Mouse (Mus musculus): ENCODE data around the gene BC067074. TPM values are rescaled to one million over a fixed set of nuclear protein-coding genes. Genes with fewer than 3 reads are reported as not detected.

BC067074 gene
- polyA plus RNA-seq, 1 experiment from 2014 or later = 0.22 TPM

- H3K27me3 ChIP-seq = no peaks in the 10 kb centered on the region
- H3K27ac ChIP-seq = no peak overlapping the region
- no peaks in the 10 kb centered on the region for H3K4me1 ChIP-seq (replicated peaks)
- WGBS (ENCODE audit: insufficient replicate concordance) = 53% methylated on average over 3 of the region's 3 CpGs
- ATAC-seq (ENCODE audit: low read depth) (no peak), DNase-seq (no peak)
- no peak overlapping the region for H3K4me2 ChIP-seq
- H3K9me3 ChIP-seq (replicated peaks) = no peaks in the 10 kb centered on the region
- no peaks in the 10 kb centered on the region for H3K36me3 ChIP-seq
- H3K9ac ChIP-seq = no peak overlapping the region
- H3K4me3 ChIP-seq (replicated peaks) = no peak overlapping the region
These were observed 32.7 kb downstream of the BC067074 start for GRCm38 (mm10) chr13:113325678-113326077.

GRCm38 (mm10) chr13:113332256-113332655, 39.3 kb downstream of the BC067074 start:
- H3K27ac ChIP-seq = no peak overlapping the region
- 21% methylated on average over 7 of the region's 7 CpGs for whole genome bisulfite sequencing (ENCODE audit: insufficient replicate concordance)
- H3K9ac ChIP-seq = no peak overlapping the region
- H3K27me3 ChIP-seq = no peaks in the 10 kb centered on the region
- H3K4me2 ChIP-seq = no peak overlapping the region
- no peak overlapping the region for H3K4me3 ChIP-seq (replicated peaks)
- 0 out of 2 replicates have a peak, but pooled peaks cover 11% of the 10 kb centered on the region for H3K4me1 ChIP-seq (replicated peaks)
- ATAC-seq (ENCODE audit: low read depth) (no peak), DNase-seq (no peak)
- no peaks in the 10 kb centered on the region for H3K9me3 ChIP-seq (replicated peaks)
- no peaks in the 10 kb centered on the region for H3K36me3 ChIP-seq

GRCm38 (mm10) chr13:113333374-113333773, 40.4 kb downstream of the BC067074 start:
- 50% methylated on average over 6 of the region's 6 CpGs for WGBS (ENCODE audit: insufficient replicate concordance)

GRCm38 (mm10) chr13:113333931-113334330, 41.0 kb downstream of the BC067074 start:
- DNase-seq (no peak), ATAC-seq (ENCODE audit: low read depth) (no peak)
- no peaks in the 10 kb centered on the region for H3K36me3 ChIP-seq
- H3K9ac ChIP-seq = no peak overlapping the region
- no peak overlapping the region for H3K4me2 ChIP-seq
- no peaks in the 10 kb centered on the region for H3K9me3 ChIP-seq (replicated peaks)
- no peaks in the 10 kb centered on the region for H3K27me3 ChIP-seq
- no peak overlapping the region for H3K27ac ChIP-seq
- WGBS (ENCODE audit: insufficient replicate concordance) = 54% methylated on average over 5 of the region's 5 CpGs
- H3K4me1 ChIP-seq (replicated peaks) = 0 out of 2 replicates have a peak, but pooled peaks cover 11% of the 10 kb centered on the region
- H3K4me3 ChIP-seq (replicated peaks) = no peak overlapping the region

More at GRCm38 (mm10) chr13:113333374-113333773, 40.4 kb downstream of the BC067074 start:
- DNase-seq = no peak
- Histone ChIP-seq H3K36me3 (no peaks in the 10 kb centered on the region), H3K4me3 (replicated peaks) (no peak overlapping the region), H3K9ac (no peak overlapping the region), H3K27ac (no peak overlapping the region), H3K4me2 (no peak overlapping the region), H3K27me3 (no peaks in the 10 kb centered on the region), H3K9me3 (replicated peaks) (no peaks in the 10 kb centered on the region), H3K4me1 (replicated peaks) (0 out of 2 replicates have a peak, but pooled peaks cover 11% of the 10 kb centered on the region)
- ATAC-seq (ENCODE audit: low read depth) = no peak

GRCm38 (mm10) chr13:113334773-113335172, 41.8 kb downstream of the BC067074 start:
- no peak overlapping the region for H3K9ac ChIP-seq
- no peaks in the 10 kb centered on the region for H3K36me3 ChIP-seq
- H3K4me1 ChIP-seq (replicated peaks) = 0 out of 2 replicates have a peak, but pooled peaks cover 11% of the 10 kb centered on the region
- no peak overlapping the region for H3K27ac ChIP-seq
- WGBS (ENCODE audit: insufficient replicate concordance) = 72% methylated on average over 4 of the region's 4 CpGs
- H3K4me3 ChIP-seq (replicated peaks) = no peak overlapping the region
- H3K4me2 ChIP-seq = no peak overlapping the region
- no peak for ATAC-seq (ENCODE audit: low read depth)
- no peaks in the 10 kb centered on the region for H3K9me3 ChIP-seq (replicated peaks)
- no peak for DNase-seq
- H3K27me3 ChIP-seq = no peaks in the 10 kb centered on the region

GRCm38 (mm10) chr13:113337223-113337858, 44.4 kb downstream of the BC067074 start:
- no peak overlapping the region for H3K4me3 ChIP-seq (replicated peaks)
- H3K9ac ChIP-seq = no peak overlapping the region
- H3K36me3 ChIP-seq = no peaks in the 10 kb centered on the region
- DNase-seq (no peak), ATAC-seq (ENCODE audit: low read depth) (no peak)
- no peak overlapping the region for H3K27ac ChIP-seq
- H3K4me2 ChIP-seq = no peak overlapping the region
- no peaks in the 10 kb centered on the region for H3K27me3 ChIP-seq
- H3K9me3 ChIP-seq (replicated peaks) = no peaks in the 10 kb centered on the region
- 52% methylated on average over 6 of the region's 6 CpGs for WGBS (ENCODE audit: insufficient replicate concordance)
- 0 out of 2 replicates have a peak, but pooled peaks cover 9% of the 10 kb centered on the region for H3K4me1 ChIP-seq (replicated peaks)

GRCm38 (mm10) chr13:113340644-113341043, 47.7 kb downstream of the BC067074 start:
- no peak for ATAC-seq (ENCODE audit: low read depth)
- WGBS (ENCODE audit: insufficient replicate concordance) = 22% methylated on average over 2 of the region's 2 CpGs
- H3K27ac ChIP-seq = no peak overlapping the region

GRCm38 (mm10) chr13:113341161-113341560, 48.2 kb downstream of the BC067074 start:
- ATAC-seq (ENCODE audit: low read depth) = no peak
- no peaks in the 10 kb centered on the region for H3K9me3 ChIP-seq (replicated peaks)
- no peak overlapping the region for H3K4me2 ChIP-seq
- no peak overlapping the region for H3K27ac ChIP-seq
- no peak for DNase-seq
- H3K4me1 ChIP-seq (replicated peaks) = no peaks in the 10 kb centered on the region
- no peak overlapping the region for H3K4me3 ChIP-seq (replicated peaks)
- H3K9ac ChIP-seq = no peak overlapping the region
- no peaks in the 10 kb centered on the region for H3K36me3 ChIP-seq
- no peaks in the 10 kb centered on the region for H3K27me3 ChIP-seq

More at GRCm38 (mm10) chr13:113340644-113341043, 47.7 kb downstream of the BC067074 start:
- Histone ChIP-seq H3K36me3 (no peaks in the 10 kb centered on the region), H3K4me3 (replicated peaks) (no peak overlapping the region), H3K27me3 (no peaks in the 10 kb centered on the region), H3K4me1 (replicated peaks) (no peaks in the 10 kb centered on the region), H3K9me3 (replicated peaks) (no peaks in the 10 kb centered on the region), H3K9ac (no peak overlapping the region), H3K4me2 (no peak overlapping the region)
- DNase-seq = no peak

- Histone ChIP-seq H3K9me3 (replicated peaks) (no peaks in the 10 kb centered on the region), H3K36me3 (no peaks in the 10 kb centered on the region), H3K27ac (no peak overlapping the region), H3K9ac (no peak overlapping the region), H3K4me2 (no peak overlapping the region), H3K27me3 (no peaks in the 10 kb centered on the region), H3K4me1 (replicated peaks) (no peaks in the 10 kb centered on the region), H3K4me3 (replicated peaks) (no peak overlapping the region)
- DNase-seq = no peak
- 71% methylated on average over 10 of the region's 10 CpGs for WGBS (ENCODE audit: insufficient replicate concordance)
- no peak for ATAC-seq (ENCODE audit: low read depth)
These were observed 49.5 kb downstream of the BC067074 start for GRCm38 (mm10) chr13:113342355-113342919.

GRCm38 (mm10) chr13:113350743-113351430, 57.9 kb downstream of the BC067074 start:
- H3K27me3 ChIP-seq = no peaks in the 10 kb centered on the region
- H3K4me1 ChIP-seq (replicated peaks) = no peaks in the 10 kb centered on the region
- DNase-seq = no peak
- H3K36me3 ChIP-seq = no peaks in the 10 kb centered on the region
- H3K4me2 ChIP-seq = no peak overlapping the region
- ATAC-seq (ENCODE audit: low read depth) = no peak
- H3K27ac ChIP-seq = no peak overlapping the region
- H3K9ac ChIP-seq = no peak overlapping the region
- no peak overlapping the region for H3K4me3 ChIP-seq (replicated peaks)
- no peaks in the 10 kb centered on the region for H3K9me3 ChIP-seq (replicated peaks)
- WGBS (ENCODE audit: insufficient replicate concordance) = 70% methylated on average over 11 of the region's 11 CpGs

- H3K4me2 ChIP-seq = no peak overlapping the region
- ATAC-seq (ENCODE audit: low read depth) (no peak), DNase-seq (no peak)
- H3K9me3 ChIP-seq (replicated peaks) = no peaks in the 10 kb centered on the region
- no peaks in the 10 kb centered on the region for H3K27me3 ChIP-seq
- 67% methylated on average over 3 of the region's 3 CpGs for WGBS (ENCODE audit: insufficient replicate concordance)
- H3K4me3 ChIP-seq (replicated peaks) = no peak overlapping the region
- no peaks in the 10 kb centered on the region for H3K36me3 ChIP-seq
- no peaks in the 10 kb centered on the region for H3K4me1 ChIP-seq (replicated peaks)
- H3K27ac ChIP-seq = no peak overlapping the region
- no peak overlapping the region for H3K9ac ChIP-seq
These were observed 60.6 kb downstream of the BC067074 start for GRCm38 (mm10) chr13:113353546-113353945.

Measured in liver, embryonic 13.5 days (tissue).